Mouse (Mus musculus) A20 (cell line): ENCODE data around the gene Mybpc3.
"Not testable (repeated sequence)": the region's sequence is repeated elsewhere in the genome, so short reads cannot be mapped to it uniquely, and the experiment has no call there.

Experiments
- DNase-seq: peaks from one replicate; pipeline ENCODE4 v3.0.0-alpha.2; 2011; ENCODE audit warnings: low read depth, low spot score

The Mybpc3 gene

DNA sequence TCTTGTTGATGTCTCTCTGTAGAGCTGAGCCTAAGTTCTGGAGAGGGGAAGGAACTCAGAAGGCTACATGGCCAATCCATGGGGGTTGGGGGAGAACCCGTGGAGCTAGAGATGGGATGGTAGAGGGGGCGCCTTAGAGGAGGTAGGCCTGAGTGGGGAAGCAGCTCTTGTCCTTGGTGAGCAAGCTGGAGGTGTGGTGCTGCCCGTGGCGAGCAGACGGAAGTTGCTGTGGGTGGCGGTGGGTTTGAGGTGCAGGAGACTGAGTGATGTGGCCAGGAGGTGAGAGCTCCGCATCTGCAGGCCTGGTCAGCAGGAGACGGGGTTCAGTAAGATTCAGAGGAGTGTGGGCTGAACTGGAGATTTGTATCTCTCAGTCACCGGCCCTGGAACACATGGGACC is 30.5 kb upstream of the Mybpc3 start:
- DNase-seq, result no peak

- no peak for DNase-seq
These were observed 29.0 kb upstream of the Mybpc3 start for GRCm38 (mm10) chr2:91088987-91089386.

- DNase-seq, result no peak
These were observed 27.7 kb upstream of the Mybpc3 start for GRCm38 (mm10) chr2:91090208-91090607.

DNA sequence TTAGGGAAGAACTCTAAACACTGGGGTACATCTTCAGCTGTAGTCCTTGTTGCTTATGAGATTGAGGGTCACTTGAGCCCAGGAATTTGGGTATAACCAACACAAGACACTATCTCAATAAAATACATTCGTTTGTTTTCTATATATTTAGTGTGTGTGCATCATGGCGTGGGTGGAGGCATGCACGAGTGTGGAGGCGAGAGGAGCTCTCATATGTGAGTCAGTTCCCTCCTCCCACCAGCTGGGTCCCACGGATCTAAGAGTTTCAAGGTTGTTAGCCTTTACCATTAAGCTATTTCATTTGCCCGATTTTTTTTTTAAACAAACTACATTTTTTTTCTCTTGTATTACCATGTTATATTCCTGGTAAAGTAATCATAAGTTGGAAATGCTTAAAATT is 27.1 kb upstream of the Mybpc3 start:
- no peak for DNase-seq

DNA sequence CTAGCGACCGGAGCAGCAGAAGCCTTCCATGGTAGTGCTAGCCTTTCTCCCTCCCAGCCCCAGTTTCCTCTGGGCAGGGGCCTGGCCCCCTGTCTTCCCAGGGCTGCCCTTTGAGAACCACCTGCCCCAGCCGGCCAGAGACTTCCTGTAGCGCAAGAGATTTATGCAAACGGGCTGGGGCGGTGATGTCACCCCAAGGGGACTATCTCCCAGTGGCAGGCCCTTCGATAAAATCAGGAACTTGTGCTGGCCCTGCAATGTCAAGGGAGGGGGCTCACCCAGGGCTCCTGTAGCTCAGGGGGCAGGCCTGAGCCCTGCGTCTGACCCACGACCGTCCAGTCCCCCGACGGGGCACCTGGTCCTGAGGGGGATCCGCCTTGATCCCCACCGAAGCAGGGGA is 21.4 kb upstream of the Mybpc3 start:
- peak; percentile 90 for DNase-seq

DNA sequence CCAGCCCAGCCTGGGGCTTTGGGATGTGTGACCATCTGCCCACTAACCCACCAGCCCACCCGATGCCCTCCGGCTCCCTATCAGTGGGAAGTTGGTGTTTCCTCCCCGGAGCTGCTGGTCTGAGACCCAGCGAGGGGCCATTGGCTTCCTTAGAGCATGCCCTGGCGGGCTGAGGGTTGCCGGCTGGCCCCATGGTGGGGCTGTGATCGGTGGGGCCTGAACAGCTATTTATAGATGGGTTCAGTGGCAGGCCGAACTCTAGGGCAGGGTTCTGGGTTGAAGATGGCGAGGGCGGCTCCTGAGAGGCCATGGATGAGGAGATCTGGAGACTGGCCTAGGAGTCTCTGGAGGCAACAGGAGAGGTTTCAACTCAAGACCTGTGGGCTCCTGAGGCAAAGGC is 20.9 kb upstream of the Mybpc3 start:
- DNase-seq, result no peak

DNA sequence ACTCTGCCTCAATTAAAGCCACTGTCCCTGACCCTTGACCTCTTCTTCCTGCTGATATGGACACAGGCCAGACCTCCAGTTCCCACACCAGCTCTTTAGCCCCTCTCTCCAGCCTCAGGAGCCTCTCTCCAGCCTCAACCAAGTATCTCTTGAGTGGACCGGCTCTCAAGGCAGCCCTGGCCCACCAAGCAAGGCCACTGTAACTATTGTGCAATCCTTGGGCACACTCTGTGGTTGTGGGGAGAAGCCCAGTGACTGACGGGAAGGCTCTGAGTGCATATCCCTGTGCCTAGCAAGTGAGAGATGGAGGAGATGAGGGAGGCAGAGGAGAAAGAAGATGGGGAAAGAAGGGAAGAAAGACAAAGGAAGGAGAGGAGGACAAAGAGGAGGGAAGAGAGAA is 19.8 kb upstream of the Mybpc3 start:
- no peak for DNase-seq

DNA sequence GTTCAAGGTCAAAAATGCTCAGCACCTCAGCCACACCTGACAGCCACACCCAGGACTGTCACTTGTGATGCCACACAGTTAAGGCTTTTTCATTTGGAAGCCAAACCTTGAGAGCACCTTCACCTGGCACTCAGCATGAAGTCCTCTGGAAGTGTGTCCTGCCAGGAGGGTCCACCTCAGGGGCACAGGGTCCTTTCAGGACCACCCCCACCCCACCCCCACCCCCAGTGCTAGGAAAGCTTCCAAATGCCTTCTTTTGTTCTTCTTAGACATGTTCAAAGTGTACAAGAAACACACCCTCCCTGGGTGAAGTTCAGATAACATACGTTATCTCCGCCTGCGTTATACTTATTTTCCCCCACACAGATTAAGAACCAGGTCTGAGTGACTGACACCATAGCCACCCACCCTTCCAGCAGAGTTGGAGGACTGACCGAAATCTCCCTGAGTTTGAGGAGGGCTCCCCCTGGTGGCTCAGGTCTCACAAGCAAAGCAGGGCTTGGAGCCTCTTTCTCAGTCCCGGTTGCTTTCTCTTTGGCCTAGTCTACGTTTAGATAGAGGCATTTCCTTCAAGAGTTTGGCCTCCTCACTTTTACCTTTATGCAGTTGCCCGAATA is 16.7 kb upstream of the Mybpc3 start:
- peak; percentile 85 for DNase-seq

- DNase-seq, result no peak
These were observed 9.8 kb upstream of the Mybpc3 start for GRCm38 (mm10) chr2:91108156-91108555.

DNA sequence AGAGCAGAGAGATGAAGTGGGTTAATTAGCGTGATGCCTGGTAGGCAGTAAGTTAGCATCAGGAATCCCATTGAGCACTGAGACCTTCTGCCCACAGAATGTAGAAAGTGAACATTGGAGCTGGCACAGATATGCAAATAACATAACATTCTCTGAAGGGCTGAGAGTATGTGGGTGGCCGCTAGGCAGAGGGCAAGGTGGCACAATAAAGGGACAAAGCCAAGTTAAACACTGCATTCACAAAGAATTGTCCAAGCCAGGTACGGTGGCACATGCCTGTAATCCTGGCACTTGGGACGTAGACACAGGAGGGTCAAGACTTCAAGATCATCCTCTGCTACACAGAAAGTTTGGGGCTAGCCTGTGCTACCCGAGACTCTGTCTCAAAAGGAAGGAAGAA is 8.7 kb upstream of the Mybpc3 start:
- no peak for DNase-seq

DNA sequence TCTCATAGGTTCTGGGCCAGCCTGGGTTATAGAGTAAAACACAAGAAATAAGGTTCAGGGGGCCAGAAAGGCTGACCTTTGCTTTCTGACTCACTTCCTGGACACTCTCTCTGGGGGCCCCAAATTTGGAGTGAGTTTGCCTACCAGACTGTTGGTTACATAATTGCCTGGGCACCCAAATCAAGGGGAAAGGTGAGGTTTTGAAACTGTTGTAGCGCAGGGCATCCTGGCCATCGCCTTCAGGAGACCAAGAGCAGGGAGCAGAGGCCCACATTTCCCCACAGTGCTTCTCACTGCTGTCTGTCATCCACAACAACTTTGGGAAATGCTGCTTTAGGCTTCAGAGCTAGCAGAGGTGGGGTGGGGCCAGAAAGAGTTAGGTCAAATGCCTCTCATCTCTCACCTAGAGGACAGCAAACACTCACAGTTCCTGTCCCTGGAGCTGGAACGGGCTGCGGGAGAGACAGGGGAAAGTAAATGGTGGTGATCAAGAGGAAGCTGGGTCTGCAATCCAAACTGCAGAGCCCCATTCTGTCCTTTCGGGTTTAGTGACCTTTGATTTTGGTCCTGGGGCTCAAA is 8.0 kb upstream of the Mybpc3 start:
- DNase-seq, result no peak

GRCm38 (mm10) chr2:91110429-91110828 is 7.5 kb upstream of the Mybpc3 start:
- peak; percentile 32 for DNase-seq

DNA sequence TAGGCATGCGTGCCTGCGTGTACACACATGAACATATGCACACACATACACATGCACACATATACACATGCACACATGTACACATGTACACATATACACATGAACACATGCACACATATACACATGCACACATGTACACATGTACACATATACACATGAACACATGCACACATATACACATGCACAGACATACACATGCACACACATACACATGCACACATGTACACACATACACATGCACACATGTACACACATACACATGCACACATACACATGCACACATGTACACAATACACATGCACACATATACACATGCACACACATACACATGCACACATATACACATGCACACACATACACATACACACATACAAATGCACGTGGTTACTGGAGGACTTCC is 6.1 kb upstream of the Mybpc3 start:
- DNase-seq, result not testable (repeated sequence)

- DNase-seq, result no peak
These were observed 5.5 kb upstream of the Mybpc3 start for GRCm38 (mm10) chr2:91112491-91112890.

DNA sequence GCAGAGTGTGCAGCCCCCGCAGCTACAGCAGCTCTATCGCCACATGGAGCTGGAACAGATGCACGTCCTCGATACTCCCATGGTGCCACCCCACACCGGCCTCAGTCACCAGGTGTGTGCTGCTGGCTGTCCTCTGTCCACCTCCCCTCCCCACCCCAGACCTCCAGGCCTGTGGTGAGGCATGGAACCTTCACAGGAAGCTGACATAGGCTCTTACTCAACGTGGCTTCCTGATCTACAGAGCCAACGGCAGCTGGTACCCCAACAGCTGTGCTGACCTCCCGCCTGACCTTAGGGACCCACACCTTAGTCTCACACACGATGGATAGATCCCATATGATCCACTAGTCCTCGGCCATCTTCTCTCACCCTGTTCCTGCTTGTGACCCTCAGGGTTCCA is 4.6 kb upstream of the Mybpc3 start:
- no peak for DNase-seq

- DNase-seq, result no peak
These were observed 4.1 kb upstream of the Mybpc3 start for GRCm38 (mm10) chr2:91113852-91114251.

GRCm38 (mm10) chr2:91114781-91115577 is 3.0 kb upstream of the Mybpc3 start:
- peak; percentile 62 for DNase-seq

DNA sequence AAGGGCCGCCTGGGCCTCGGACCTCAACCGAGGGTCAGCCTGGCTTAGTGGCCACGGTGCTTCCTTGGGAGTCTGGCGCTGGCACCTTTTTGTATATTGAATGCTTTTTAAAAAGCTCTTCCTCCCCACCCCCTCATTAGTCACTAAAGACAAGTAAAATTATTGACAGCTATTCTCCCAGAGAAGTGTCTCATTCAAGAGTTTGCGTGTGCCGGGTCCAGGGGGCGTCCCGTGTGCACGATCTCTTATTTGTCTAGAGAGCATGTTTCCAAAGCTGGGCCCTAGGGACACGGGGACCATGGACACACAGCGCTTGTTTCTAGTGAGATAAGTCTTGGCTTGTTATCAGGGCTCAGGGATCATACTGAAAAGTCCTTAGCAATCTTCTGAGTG is 2.4 kb upstream of the Mybpc3 start:
- no peak for DNase-seq

DNA sequence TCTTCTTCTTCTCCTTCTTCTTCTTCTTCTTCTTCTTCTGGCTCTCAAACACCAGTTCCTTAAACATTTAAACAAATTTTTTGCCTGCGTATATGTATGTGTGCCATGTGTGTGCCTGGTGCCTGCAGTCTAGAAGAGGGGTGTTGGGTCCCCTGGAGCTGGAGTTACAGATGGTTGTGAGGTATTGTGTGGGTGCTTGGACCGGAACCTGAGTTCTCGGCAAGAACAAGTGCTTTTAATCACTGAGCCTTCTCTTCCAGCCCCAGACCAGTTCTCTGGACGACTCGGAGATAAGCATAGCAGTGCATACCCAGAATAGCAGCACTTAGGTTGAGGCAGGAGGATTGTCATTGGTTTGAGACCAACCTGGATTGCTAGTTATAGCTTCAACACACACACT is 1.1 kb upstream of the Mybpc3 start:
- no peak for DNase-seq

- no peak for DNase-seq
These were observed 703 bp downstream of the Mybpc3 start for GRCm38 (mm10) chr2:91118647-91119046.

GRCm38 (mm10) chr2:91119061-91119460 is 1.1 kb downstream of the Mybpc3 start:
- DNase-seq, result no peak

DNA sequence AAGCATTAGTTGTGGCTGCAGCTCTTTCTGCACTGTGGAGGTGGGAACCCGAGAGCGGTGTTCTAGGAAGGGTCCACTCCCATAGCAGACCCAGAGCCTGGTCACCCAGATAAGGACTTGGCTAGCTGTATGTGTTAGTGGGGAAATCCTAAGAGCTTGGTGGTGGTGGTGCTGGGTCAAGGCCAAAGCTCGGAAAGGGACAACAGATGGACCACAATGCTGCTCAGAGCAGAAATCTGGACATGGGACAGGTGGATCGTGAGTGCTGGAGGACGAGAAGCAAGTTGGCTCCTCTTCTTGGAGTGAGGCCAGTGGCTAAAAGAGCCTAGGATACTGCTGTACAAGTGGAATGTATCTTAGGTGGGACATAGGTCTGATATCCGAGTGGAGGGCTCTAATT is 1.6 kb downstream of the Mybpc3 start:
- no peak for DNase-seq

- DNase-seq, result no peak
These were observed 2.3 kb downstream of the Mybpc3 start for GRCm38 (mm10) chr2:91120261-91120671.
